Comparison of ENCODE assay signal across 12 mouse cellular contexts in genomic region chr7:42738536-42739210, GRCm38 (mm10).
"Had no signal": no experiment of that assay in that cellular context is flagged by ENCODE, and none has a peak within 500 bp of the region (broad histone marks: within the 10 kb centered on the region; RNA-seq: fewer than 3 reads in every experiment).

No protein-coding gene starts in this region.

- H3K4me1 ChIP-seq: limb, embryonic 15.5 days; liver, embryonic 12.5 days; megakaryocyte, embryonic 14.5 days; midbrain, embryonic 12.5 days had no signal

- H3K36me3 ChIP-seq: limb, embryonic 15.5 days; liver, embryonic 12.5 days; midbrain, embryonic 12.5 days had no signal

- H3K27me3 ChIP-seq: limb, embryonic 15.5 days; liver, embryonic 12.5 days; megakaryocyte, embryonic 14.5 days; midbrain, embryonic 12.5 days had no signal

- H3K9me3 ChIP-seq: limb, embryonic 15.5 days; liver, embryonic 12.5 days had no signal

- H3K4me3 ChIP-seq: limb, embryonic 15.5 days; liver, embryonic 12.5 days; megakaryocyte, embryonic 14.5 days; midbrain, embryonic 12.5 days had no signal

- DNase-seq: kidney, adult 9 months; kidney, postnatal 36 days; layer of hippocampus, adult 9-11 months; layer of hippocampus, postnatal 36 days; lung, embryonic 14.5 days; lung, postnatal 10 days; thymus, adult 2 months; thymus, postnatal 25 days had no signal
